Mouse (Mus musculus) midbrain, embryonic 12.5 days (tissue): ENCODE data around the gene Clec10a. TPM values are rescaled to one million over a fixed set of nuclear protein-coding genes. Genes with fewer than 3 reads are reported as not detected.

Experiments
- ATAC-seq: fragments of 200-750 bp; cut with Nextera tagmentation; 2 replicates; pipeline ENCODE4 v1.8.0; 2017; ENCODE audit warnings: low read depth, moderate TSS enrichment, moderate library complexity; ENCODE audit not compliant: low FRiP score
- H3K27ac ChIP-seq: fragments of 300-500 bp; sonication (generic); replicated peaks from 2 replicates; pipeline ENCODE4 v1.5.1; 2016; ENCODE audit warnings: mild to moderate bottlenecking
- H3K27me3 ChIP-seq: fragments of 300-500 bp; sonication (generic); 2 replicates; pipeline ENCODE4 v1.6.1; 2016; ENCODE audit warnings: mild to moderate bottlenecking
- H3K36me3 ChIP-seq: fragments of 300-500 bp; sonication (generic); 2 replicates; pipeline ENCODE4 v1.6.1; 2016
- H3K4me1 ChIP-seq: fragments of 300-500 bp; sonication (generic); 2 replicates; pipeline ENCODE4 v1.6.1; 2016
- H3K4me2 ChIP-seq: fragments of 300-500 bp; sonication (generic); replicated peaks from 2 replicates; pipeline ENCODE4 v1.6.1; 2016; ENCODE audit warnings: mild to moderate bottlenecking, moderate library complexity
- H3K4me3 ChIP-seq: fragments of 300-500 bp; sonication (generic); 2 replicates; pipeline ENCODE4 v1.5.1; 2016; ENCODE audit warnings: mild to moderate bottlenecking
- H3K9ac ChIP-seq: fragments of 300-500 bp; sonication (generic); replicated peaks from 2 replicates; pipeline ENCODE4 v1.6.1; 2016; ENCODE audit warnings: mild to moderate bottlenecking, moderate library complexity
- H3K9me3 ChIP-seq: fragments of 300-500 bp; sonication (generic); 2 replicates; pipeline ENCODE4 v1.6.1; 2016; ENCODE audit warnings: mild to moderate bottlenecking
- WGBS: fragments of 180-500 bp; shearing (Covaris S2); methylation state at CpG from one replicate; pipeline ENCODE4 v1.1.7; 2016; 5-methylcytosine and 5-hydroxymethylcytosine counted together
- polyA plus RNA-seq: library from polyadenylated mRNA; unstranded; fragments of >200 nt; fragmentation: Nextera tagmentation; extraction: Ambion mirVana; gene quantifications from 2 replicates; pipeline ENCODE4 v1.2.1, GENCODE M21; 2016

Gene Clec10a
- polyA plus RNA-seq, 1 experiment from 2014 or later: 1.3 TPM

GRCm38 (mm10) chr11:70210681-70211080 is 54.7 kb downstream of the Clec10a start:
- ATAC-seq: no peak
- H3K36me3 ChIP-seq: no peaks in the 10 kb centered on the region
- H3K9me3 ChIP-seq: no peaks in the 10 kb centered on the region
- H3K27ac ChIP-seq: no peak overlapping the region
- peaks cover 51% of the 10 kb centered on the region for H3K27me3 ChIP-seq
- 92% methylated on average over 2 of the region's 2 CpGs for WGBS
- H3K9ac ChIP-seq: no peak overlapping the region
- H3K4me1 ChIP-seq: peaks cover 26% of the 10 kb centered on the region
- no peak overlapping the region for H3K4me2 ChIP-seq
- no peak overlapping the region for H3K4me3 ChIP-seq

GRCm38 (mm10) chr11:70211972-70212371 is 56.0 kb downstream of the Clec10a start:
- 76% methylated on average over 6 of the region's 6 CpGs for WGBS
- Histone ChIP-seq H3K27ac (no peak overlapping the region), H3K4me2 (no peak overlapping the region), H3K9me3 (no peaks in the 10 kb centered on the region), H3K9ac (no peak overlapping the region), H3K27me3 (peaks cover 57% of the 10 kb centered on the region), H3K4me3 (no peak overlapping the region), H3K36me3 (peaks cover 6% of the 10 kb centered on the region; the same call in 1 of the 2 replicates), H3K4me1 (peaks cover 26% of the 10 kb centered on the region)
- no peak for ATAC-seq

- H3K4me2 ChIP-seq: peak within 1 kb of the TSS; percentile 59
- H3K9ac ChIP-seq: no peak within 1 kb of the TSS; the same call in 1 of the 2 replicates
- H3K27ac ChIP-seq: no peak within 1 kb of the TSS
- peak within 1 kb of the TSS; percentile 33; the same call in 1 of the 2 replicates for H3K4me3 ChIP-seq
- peaks cover 10% of the 10 kb centered on the region for H3K36me3 ChIP-seq
- H3K27me3 ChIP-seq: peaks cover 61% of the 10 kb centered on the region
- 74% methylated on average over 6 of the region's 6 CpGs for WGBS
- peaks cover 26% of the 10 kb centered on the region for H3K4me1 ChIP-seq
- H3K9me3 ChIP-seq: no peaks in the 10 kb centered on the region
- no peak for ATAC-seq
Measured at GRCm38 (mm10) chr11:70212423-70212822, 56.4 kb downstream of the Clec10a start, which contains the start of gene Slc16a11. Slc16a11 (plus strand) TSS chr11:70212752.

DNA sequence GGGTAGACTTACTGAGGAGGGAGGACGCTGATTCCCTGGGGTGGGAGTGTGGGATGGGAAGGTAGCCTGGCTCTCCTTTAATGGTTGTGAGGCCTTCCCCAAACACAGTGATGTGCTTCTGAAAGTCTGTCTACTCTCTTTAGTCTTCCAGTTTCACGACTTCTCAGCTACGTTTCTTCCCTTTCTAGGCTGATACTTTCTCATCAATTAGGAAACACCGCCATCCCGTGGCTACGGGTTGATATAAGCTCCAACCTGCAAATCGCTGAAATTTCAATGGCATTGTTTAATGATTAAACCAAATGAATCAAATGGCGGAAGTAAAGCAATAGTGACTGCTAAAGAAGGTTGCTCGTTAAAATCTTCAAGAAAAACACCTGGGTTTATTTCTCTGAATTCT is 56.9 kb downstream of the Clec10a start:
- H3K9ac ChIP-seq: no peak overlapping the region; the same call in 1 of the 2 replicates
- 12% methylated on average over 9 of the region's 9 CpGs for WGBS
- no peak overlapping the region for H3K27ac ChIP-seq
- no peak overlapping the region for H3K4me3 ChIP-seq
- no peak for ATAC-seq
- H3K4me1 ChIP-seq: peaks cover 26% of the 10 kb centered on the region
- H3K36me3 ChIP-seq: peaks cover 15% of the 10 kb centered on the region
- peaks cover 66% of the 10 kb centered on the region for H3K27me3 ChIP-seq
- no peaks in the 10 kb centered on the region for H3K9me3 ChIP-seq
- no peak overlapping the region for H3K4me2 ChIP-seq

DNA sequence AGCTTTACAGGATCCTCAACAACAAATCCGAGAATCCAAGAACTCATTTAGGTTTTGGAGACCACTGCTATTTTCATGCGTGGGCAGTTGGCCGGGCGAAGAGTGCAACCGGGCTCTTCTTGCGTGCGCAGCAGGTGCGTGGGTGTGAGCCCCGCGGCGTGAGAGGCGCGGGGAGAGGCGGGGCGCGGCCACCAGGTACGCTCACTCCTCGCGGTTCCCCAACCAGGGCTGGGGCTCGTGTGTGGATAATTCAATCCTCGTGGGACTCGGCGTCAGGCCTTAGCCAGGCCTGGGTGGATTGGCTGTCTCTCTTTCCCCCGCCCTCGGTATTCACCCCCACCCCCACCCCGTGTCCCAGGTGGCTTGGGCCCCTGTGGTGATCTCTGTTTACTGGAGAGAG is 57.7 kb downstream of the Clec10a start:
- 6% methylated on average over 26 of the region's 26 CpGs for WGBS
- no peaks in the 10 kb centered on the region for H3K9me3 ChIP-seq
- ATAC-seq: no peak; the same call in 1 of the 2 replicates
- peak overlapping the region; percentile 25; the same call in 1 of the 2 replicates for H3K9ac ChIP-seq
- H3K27ac ChIP-seq: no peak overlapping the region
- peaks cover 16% of the 10 kb centered on the region for H3K36me3 ChIP-seq
- peak overlapping the region; percentile 33 for H3K4me3 ChIP-seq
- peaks cover 31% of the 10 kb centered on the region for H3K4me1 ChIP-seq
- H3K4me2 ChIP-seq: peak overlapping the region; percentile 59
- peaks cover 73% of the 10 kb centered on the region for H3K27me3 ChIP-seq

- no peak overlapping the region for H3K27ac ChIP-seq
- peak overlapping the region; percentile 25; the same call in 1 of the 2 replicates for H3K9ac ChIP-seq
- H3K36me3 ChIP-seq: peaks cover 16% of the 10 kb centered on the region
- ATAC-seq: peak; percentile 30; the same call in 1 of the 2 replicates
- under 1% methylated on average over 46 of the region's 46 CpGs for WGBS
- H3K4me2 ChIP-seq: peak overlapping the region; percentile 59
- H3K4me1 ChIP-seq: peaks cover 37% of the 10 kb centered on the region
- H3K4me3 ChIP-seq: peak overlapping the region; percentile 33
- peaks cover 76% of the 10 kb centered on the region for H3K27me3 ChIP-seq
- no peaks in the 10 kb centered on the region for H3K9me3 ChIP-seq
Measured at GRCm38 (mm10) chr11:70214191-70214855, 58.3 kb downstream of the Clec10a start.

DNA sequence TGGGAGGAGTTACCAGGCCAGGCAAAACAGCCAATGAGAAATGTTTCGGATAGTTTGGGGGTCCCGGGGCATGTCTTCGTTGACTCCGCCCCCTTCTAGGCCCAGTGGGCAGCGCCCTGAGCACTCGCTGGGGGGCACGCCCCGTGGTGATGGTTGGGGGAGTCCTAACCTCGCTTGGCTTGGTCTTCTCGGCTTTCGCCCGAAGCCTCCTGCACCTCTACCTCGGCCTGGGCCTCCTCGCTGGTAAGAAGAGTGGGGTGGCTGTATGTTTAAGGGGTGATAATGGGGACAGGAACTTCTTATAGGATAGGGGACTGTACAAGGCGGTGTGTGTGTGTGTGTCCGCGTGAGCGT is 58.8 kb downstream of the Clec10a start:
- Histone ChIP-seq H3K27me3 (peaks cover 76% of the 10 kb centered on the region), H3K4me1 (peaks cover 41% of the 10 kb centered on the region), H3K36me3 (peaks cover 16% of the 10 kb centered on the region), H3K4me2 (peak overlapping the region; percentile 59), H3K9ac (no peak overlapping the region), H3K27ac (no peak overlapping the region), H3K4me3 (peak overlapping the region; percentile 33), H3K9me3 (no peaks in the 10 kb centered on the region)
- WGBS: 5% methylated on average over 18 of the region's 18 CpGs
- no peak for ATAC-seq

- no peak for ATAC-seq
- Histone ChIP-seq H3K4me2 (no peak overlapping the region; the same call in 1 of the 2 replicates), H3K4me3 (0 out of 2 replicates have a peak overlapping the region, but pooled peaks have one; percentile 33), H3K27me3 (peaks cover 76% of the 10 kb centered on the region), H3K9me3 (no peaks in the 10 kb centered on the region), H3K9ac (no peak overlapping the region), H3K36me3 (peaks cover 16% of the 10 kb centered on the region), H3K4me1 (peaks cover 44% of the 10 kb centered on the region), H3K27ac (no peak overlapping the region)
- 9% methylated on average over 22 of the region's 22 CpGs for WGBS
Measured at GRCm38 (mm10) chr11:70215301-70215700, 59.3 kb downstream of the Clec10a start.

GRCm38 (mm10) chr11:70216103-70216502 is 60.1 kb downstream of the Clec10a start:
- peaks cover 16% of the 10 kb centered on the region for H3K36me3 ChIP-seq
- WGBS: 46% methylated on average over 3 of the region's 3 CpGs

DNA sequence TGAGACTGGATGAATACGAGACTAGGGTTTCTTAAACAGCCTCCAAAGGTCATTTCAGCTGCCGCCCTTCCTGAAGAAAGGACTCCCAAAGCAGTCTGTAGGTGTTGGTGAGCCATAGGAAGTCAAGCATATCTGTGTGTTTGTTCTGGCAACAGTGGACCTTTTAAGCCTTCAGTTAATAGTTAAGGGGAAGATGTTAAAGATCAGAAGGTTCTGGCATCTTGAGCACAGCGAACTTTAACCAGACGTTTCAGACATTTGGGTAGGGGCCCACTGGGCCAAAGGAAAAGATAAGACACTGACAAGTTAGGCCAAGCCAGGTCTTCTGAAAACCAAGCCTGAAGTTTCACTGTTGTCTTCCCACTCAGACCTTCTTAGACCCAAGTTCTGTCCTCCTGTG is 62.0 kb downstream of the Clec10a start:
- Histone ChIP-seq H3K27me3 (peaks cover 58% of the 10 kb centered on the region), H3K4me1 (peaks cover 54% of the 10 kb centered on the region), H3K27ac (no peak overlapping the region), H3K4me2 (no peak overlapping the region; the same call in 1 of the 2 replicates), H3K36me3 (peaks cover 16% of the 10 kb centered on the region), H3K9ac (no peak overlapping the region), H3K9me3 (no peaks in the 10 kb centered on the region), H3K4me3 (no peak overlapping the region)
- ATAC-seq: no peak
- WGBS: 89% methylated on average over 4 of the region's 4 CpGs

More at GRCm38 (mm10) chr11:70216103-70216502, 60.1 kb downstream of the Clec10a start:
- Histone ChIP-seq H3K9me3 (no peaks in the 10 kb centered on the region), H3K4me2 (no peak overlapping the region), H3K27ac (no peak overlapping the region), H3K27me3 (peaks cover 71% of the 10 kb centered on the region), H3K4me1 (peaks cover 44% of the 10 kb centered on the region), H3K9ac (no peak overlapping the region), H3K4me3 (no peak overlapping the region)
- no peak for ATAC-seq

DNA sequence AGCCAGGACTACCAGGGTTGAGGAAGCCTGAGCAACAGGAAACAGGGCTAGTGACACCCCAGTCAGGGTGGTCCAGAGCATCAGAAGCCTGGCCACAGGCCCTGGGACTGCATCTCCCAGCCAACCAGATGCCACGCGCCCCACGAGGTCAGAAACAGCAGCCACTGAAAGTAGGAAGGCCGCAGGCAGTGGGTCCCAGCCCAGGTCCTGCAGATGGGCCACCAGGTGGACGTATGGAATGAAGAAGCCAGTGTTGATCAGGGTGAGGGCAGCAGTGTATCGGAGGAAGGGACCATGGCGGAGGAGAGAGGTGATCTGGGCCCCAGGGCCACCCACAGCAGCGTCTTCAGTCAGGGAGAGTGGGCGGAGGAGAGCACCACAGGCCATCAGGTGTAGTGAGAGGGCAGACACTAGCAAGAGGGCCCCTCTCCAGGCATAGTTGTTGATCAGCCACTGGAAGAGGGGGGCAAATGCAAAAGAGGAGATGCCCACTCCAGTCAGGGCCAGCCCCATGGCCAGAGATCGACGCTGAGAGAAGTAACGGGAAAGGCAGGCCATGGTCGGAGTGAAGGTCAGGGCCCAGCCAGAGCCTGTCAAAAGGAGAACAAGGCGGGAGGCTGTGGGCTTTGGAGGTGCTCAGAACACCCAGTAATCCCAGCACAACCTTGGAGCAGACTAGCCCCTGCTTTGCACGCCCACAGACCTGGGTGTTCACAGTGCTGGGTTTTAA is 62.9 kb downstream of the Clec10a start:
- no peak overlapping the region for H3K27ac ChIP-seq
- 87% methylated on average over 15 of the region's 15 CpGs for WGBS
- H3K27me3 ChIP-seq: peaks cover 55% of the 10 kb centered on the region
- H3K9me3 ChIP-seq: no peaks in the 10 kb centered on the region
- H3K4me2 ChIP-seq: peak overlapping the region; percentile 88
- ATAC-seq: no peak
- peak overlapping the region; percentile 61; the same call in 1 of the 2 replicates for H3K4me3 ChIP-seq
- H3K4me1 ChIP-seq: peaks cover 46% of the 10 kb centered on the region
- H3K36me3 ChIP-seq: peaks cover 16% of the 10 kb centered on the region
- H3K9ac ChIP-seq: peak overlapping the region; percentile 31; the same call in 1 of the 2 replicates

GRCm38 (mm10) chr11:70219873-70220272 is 63.9 kb downstream of the Clec10a start:
- Histone ChIP-seq H3K4me2 (peak overlapping the region; percentile 88), H3K36me3 (peaks cover 16% of the 10 kb centered on the region), H3K27me3 (peaks cover 55% of the 10 kb centered on the region), H3K9ac (peak overlapping the region; percentile 77), H3K27ac (peak overlapping the region; percentile 90; the same call in 1 of the 2 replicates), H3K4me1 (peaks cover 36% of the 10 kb centered on the region), H3K4me3 (peak overlapping the region; percentile 61), H3K9me3 (no peaks in the 10 kb centered on the region)
- no peak for ATAC-seq
- 56% methylated on average over 7 of the region's 7 CpGs for WGBS
